Mouse (Mus musculus) gastrocnemius, adult 18-20 months (tissue): ENCODE measurements at regions not wholly inside any gene's neighbourhood (a gene's known extent, or its start where the extent isn't known, plus 50 kb on each side); places are given as distances from the start of the nearest gene placed in this dataset.

Source experiments
- DNase-seq: peaks from one replicate; pipeline ENCODE4 v3.0.0; 2021; ENCODE audit warnings: low spot score

- no peak for DNase-seq
Measured at GRCm38 (mm10) chr2:28349911-28350310, 96.7 kb upstream of the Ppp1r26 start.

GRCm38 (mm10) chr2:28351445-28351844 lies 95.2 kb upstream of the Ppp1r26 start:
- DNase-seq, result no peak

GRCm38 (mm10) chr2:28352903-28353302 lies 93.7 kb upstream of the Ppp1r26 start:
- no peak for DNase-seq

- no peak for DNase-seq
Measured at GRCm38 (mm10) chr2:28362199-28362598, 84.4 kb upstream of the Ppp1r26 start.

DNA sequence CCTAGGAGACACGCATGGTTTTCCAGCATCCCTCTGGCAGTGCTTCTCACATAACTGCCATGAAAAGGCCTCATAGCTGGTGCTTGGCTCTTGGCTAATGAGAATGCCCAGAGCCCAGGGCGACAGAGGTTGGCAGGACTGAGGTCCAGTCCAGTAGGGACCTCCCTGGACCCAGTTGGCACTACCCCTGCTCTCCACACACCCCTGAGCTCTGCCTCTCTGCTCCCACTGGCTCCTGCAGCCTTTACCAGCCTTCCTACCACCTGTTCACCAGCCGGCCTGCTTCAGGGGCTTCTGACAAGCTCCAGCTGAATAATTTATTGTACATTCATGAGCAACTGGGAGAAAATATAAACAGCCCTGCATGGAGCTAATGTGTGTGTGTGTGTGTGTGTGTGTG lies 82.0 kb upstream of the Ppp1r26 start:
- DNase-seq, result no peak

DNA sequence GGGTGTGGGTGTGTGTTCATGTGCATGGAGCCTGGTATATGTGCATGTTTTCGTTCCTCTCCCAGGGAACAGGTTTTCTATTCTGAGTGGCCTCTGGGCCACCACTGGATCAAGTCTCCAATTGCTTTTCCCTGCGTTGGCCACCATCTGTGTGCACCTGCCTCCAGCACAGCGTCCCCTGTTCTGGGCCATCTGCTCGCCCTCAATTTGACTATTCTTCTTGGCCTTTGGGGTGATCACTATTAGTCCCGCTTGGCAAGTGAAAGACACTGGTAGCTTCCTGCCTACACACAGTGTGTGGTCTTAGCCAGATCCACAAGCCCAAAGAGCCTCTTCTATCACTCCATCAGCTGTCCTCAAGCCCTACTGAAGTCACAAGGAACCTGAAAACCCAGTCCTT lies 80.8 kb upstream of the Ppp1r26 start:
- DNase-seq, result no peak

- DNase-seq, result peak; percentile 56
Measured at GRCm38 (mm10) chr2:28374838-28375237, 71.8 kb upstream of the Ppp1r26 start.

GRCm38 (mm10) chr2:28377948-28378822 lies 68.4 kb upstream of the Ppp1r26 start:
- no peak for DNase-seq

DNA sequence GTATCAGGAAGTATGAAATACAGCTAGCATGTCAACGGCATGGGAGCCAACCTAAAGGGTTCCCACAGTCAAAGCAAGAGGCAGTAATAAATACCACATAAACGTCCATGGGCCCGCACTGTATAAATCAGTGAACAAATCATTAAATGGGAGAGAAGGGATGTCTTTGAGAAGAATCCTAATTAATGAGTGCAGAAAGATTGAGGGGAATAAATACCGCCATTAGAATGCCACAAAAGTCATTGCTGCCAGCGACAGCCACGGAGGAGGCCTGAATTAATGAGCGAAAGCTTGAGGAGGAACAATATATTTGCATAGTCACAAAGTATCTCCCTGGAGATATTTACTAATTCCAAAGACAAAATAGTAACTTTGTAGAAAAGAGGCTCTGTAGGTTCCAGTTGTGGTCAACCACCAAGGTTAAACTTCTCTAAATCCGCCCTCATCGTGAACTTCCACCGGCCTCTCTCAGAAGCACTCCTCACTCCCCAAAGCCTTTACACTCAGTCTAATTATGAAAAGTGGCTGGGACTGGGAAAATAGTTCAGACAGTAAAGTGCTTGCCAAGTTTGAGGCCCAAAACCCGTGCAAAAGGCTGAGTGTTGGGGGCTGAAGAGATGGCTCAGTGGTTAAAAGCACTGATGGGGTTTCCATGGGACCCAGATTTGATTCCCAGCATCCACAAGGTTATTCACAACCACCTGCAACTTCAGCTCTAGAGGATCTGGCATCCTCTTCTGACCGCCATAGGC lies 64.4 kb upstream of the Ppp1r26 start:
- no peak for DNase-seq

DNA sequence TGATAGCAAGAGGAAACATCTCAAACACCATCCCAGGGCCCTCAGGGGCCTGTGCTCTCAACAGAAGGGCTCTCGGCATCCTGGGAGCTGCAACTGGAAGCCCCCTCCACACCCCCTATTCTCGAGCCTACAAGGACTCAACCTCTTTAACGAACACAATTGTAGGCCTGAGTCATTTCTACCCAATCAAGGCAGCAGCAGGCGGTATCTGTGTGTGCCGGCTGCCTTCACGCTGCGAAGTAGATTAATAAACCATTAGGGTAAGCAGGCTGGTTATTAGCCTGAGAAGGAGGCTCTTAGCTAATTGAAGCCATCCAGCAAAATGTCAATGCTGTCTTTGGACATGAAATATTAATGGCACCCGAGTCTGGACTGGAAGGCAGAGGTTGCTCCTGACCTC lies 61.7 kb upstream of the Ppp1r26 start:
- DNase-seq, result no peak

GRCm38 (mm10) chr2:28386784-28387183 lies 59.8 kb upstream of the Ppp1r26 start:
- DNase-seq, result no peak

GRCm38 (mm10) chr2:28387422-28387836 lies 59.2 kb upstream of the Ppp1r26 start:
- DNase-seq, result no peak

- no peak for DNase-seq
Measured at GRCm38 (mm10) chr2:28387926-28388325, 58.7 kb upstream of the Ppp1r26 start.

GRCm38 (mm10) chr2:28389703-28390102 lies 56.9 kb upstream of the Ppp1r26 start:
- DNase-seq, result no peak

DNA sequence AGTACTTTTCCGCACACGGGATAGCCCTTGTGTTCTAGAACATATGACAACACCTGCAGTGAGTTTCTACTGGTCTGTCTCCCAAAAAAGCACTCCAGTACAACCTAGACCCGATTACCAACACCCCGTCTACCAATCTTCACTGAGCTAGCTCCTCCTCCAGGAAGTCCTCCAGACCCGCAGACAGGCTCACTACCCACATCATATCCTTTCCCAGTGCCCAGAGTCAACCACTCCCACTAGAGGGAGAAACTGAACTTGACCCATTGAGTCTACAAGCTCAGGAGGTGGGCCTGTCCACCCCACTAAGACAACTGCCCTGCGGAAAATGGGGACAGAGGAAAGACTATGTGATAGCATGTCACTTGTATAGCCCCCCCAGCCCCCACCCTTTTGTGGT lies 51.2 kb upstream of the Ppp1r26 start:
- no peak for DNase-seq
